Mouse (Mus musculus) liver, embryonic 14.5 days (tissue): ENCODE measurements at regions not wholly inside any gene's neighbourhood (a gene's known extent, or its start where the extent isn't known, plus 50 kb on each side); places are given as distances from the start of the nearest gene placed in this dataset.
"Not testable (repeated sequence)": the region's sequence is repeated elsewhere in the genome, so short reads cannot be mapped to it uniquely, and the experiment has no call there.

Experiments used
- CTCF ChIP-seq: IDR thresholded peaks from 2 replicates; pipeline ENCODE4 v1.5.1; 2016; ENCODE audit warnings: antibody characterized with exemption, low read depth, control low read depth
- EP300 ChIP-seq: IDR thresholded peaks from 2 replicates; pipeline ENCODE4 v1.6.1; 2016; ENCODE audit warnings: antibody characterized with exemption, low read depth

DNA sequence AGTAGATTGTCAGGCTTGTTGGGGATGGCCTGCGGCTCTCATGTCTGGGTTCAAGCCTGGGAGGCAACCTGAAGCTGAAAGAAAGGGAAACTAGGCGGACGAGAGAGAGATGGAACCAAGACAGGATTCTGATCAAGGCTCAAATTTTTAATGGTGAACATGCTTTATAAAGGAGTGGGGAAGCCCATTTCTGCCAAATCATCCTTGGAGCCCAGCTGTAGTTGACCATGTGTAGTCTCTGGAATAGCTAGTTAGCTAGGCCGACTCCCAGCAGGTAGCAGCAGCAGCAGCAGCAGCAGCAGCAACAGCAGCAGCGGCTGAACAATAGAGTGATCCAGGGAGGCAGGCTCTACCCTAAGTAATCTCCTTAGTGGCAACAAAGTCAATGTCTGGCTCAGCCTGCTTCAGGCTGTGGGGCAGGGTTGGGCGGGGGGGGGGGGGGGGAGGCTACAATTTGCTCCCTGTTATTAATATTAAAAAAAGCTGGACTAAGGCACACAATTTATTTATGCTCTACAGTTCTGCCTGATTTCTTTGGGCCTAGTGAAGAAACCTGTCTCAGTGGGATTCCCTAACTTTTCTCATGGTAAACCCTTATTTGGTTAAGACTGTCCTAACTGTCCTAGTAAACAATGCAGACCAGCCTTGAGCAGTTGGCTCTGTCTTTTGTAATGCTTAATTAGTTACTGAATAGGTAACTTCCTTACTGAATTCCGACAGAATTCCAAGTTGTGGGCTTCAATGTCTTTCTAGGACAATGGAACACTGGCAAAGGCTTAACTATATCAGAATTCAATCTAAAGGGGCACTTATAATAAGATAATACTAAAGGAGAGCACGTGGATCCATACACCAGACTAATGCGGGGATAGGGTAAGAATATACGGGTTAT lies 875.7 kb upstream of the Gm38303 start:
- TF ChIP-seq CTCF, EP300: not testable (repeated sequence)
